Mouse (Mus musculus) spleen, adult 2 months (tissue): ENCODE measurements around the gene Nts.

Experiments
- CTCF ChIP-seq: fragments of 200-500 bp; IDR thresholded peaks from 2 replicates; pipeline ENCODE4 v1.5.1; 2011; ENCODE audit warnings: mild to moderate bottlenecking, inconsistent platforms; ENCODE audit not compliant: insufficient read depth, insufficient read length, insufficient replicate concordance; ENCODE audit errors: extremely low read depth
- POLR2A ChIP-seq: fragments of 200-500 bp; IDR thresholded peaks from 2 replicates; pipeline ENCODE4 v1.6.1; 2011; ENCODE audit warnings: low read depth, low read length, inconsistent platforms

DNA sequence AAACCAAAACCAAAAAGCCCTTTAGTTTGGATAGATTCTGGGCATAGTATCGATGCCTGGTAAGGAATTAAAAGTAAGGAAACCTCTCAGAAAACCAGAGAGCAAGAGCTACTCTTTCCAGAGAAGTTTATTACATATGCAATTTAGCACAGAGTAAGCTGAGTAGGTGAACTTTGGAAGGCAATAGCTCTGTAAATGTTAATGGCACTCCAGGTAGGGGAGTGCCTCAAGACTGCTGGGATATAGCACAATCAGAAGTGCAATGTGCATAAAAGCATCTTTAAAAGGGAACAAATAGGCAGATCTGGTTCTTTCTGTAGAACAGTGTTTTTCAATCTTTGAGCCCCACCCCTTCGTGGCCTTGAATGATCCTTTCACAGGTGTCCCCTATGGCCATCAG lies 20.9 kb downstream of the Nts start:
- TF ChIP-seq POLR2A (no peak), CTCF (no peak)
